Mouse (Mus musculus) kidney, postnatal 10 days (tissue): ENCODE measurements around the gene H3f3a.
"Not testable (repeated sequence)": the region's sequence is repeated elsewhere in the genome, so short reads cannot be mapped to it uniquely, and the experiment has no call there.

Experiments
- DNase-seq: peaks from one replicate; pipeline ENCODE4 v3.0.0; 2021; ENCODE audit warnings: mixed read lengths

Gene H3f3a

GRCm38 (mm10) chr1:180813885-180814740 is at the start of gene H3f3a:
TSS of gene H3f3a (minus strand) at chr1:180813943.
- DNase-seq: peak; percentile 93

DNA sequence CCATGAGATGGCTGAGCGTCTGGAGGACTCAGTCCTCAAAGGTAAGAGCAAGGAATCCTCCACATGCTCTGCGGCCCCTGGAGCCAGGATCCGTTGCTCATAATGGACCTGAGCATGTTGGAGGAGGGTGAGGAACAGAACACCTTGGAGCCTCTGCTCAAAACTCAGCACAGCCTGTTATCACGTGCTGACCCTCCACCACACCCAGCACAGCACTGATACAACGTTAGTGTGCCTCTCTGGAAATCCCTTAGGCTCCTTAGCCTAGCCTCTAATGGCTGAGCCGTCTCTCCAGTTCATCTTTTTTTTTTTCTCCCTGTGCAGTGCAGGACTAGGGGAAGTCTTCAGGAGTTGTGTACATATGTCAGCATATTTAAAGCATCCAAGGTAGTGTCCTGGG is 46.3 kb upstream of the H3f3a start:
- no peak for DNase-seq

- no peak for DNase-seq
Measured at GRCm38 (mm10) chr1:180858763-180859162, 45.0 kb upstream of the H3f3a start.

DNA sequence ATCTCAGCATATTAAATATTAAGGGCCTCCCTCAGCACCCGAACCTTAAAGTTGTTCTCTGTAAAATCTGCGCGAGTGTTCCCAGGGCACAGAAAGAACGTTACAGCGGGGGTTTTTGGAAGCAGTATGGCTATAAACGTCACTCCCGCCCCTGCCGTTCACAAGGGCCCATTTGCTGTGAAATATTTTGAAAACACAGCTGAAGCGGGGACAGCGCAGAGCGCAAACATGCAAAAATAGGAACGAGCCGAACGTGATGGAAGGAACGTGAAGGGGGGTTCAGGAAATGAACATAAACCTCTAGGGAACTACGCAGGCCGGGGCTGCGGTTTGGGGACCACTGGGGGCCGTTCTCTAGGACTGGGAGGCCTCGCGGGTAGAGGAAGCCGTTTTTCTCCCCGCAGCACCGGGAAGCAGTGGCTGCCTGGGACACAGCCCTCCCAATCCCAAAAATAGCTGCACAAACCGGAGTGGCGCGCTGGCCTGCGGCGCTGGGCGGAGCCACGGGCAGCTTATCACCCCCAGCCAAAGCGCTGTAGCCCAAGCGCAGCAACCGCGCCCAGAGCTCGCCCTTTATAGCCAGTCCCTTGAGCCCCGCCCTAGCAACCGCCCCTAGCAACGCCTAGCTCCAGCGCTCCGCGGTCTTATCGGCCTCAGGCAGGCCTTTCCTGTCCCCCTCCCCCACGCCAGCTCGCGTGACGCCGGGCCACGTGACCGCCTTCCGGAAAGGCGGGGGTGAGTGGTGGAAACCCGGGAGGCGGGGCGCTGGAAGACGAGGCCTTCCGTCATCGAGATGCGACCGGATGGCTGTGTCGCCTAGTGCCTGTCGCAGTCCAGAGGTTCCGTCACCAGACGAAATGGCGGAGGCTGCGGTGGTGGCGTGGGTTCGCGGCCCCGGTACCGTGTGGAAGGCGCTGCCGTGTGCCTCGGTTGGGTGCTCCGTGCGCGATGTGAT is 36.9 kb upstream of the H3f3a start, which contains the start of gene Sde2:
TSS of gene Sde2 (plus strand) at position 812 of the 955 bp plus-strand sequence.
- peak; percentile 100 for DNase-seq

DNA sequence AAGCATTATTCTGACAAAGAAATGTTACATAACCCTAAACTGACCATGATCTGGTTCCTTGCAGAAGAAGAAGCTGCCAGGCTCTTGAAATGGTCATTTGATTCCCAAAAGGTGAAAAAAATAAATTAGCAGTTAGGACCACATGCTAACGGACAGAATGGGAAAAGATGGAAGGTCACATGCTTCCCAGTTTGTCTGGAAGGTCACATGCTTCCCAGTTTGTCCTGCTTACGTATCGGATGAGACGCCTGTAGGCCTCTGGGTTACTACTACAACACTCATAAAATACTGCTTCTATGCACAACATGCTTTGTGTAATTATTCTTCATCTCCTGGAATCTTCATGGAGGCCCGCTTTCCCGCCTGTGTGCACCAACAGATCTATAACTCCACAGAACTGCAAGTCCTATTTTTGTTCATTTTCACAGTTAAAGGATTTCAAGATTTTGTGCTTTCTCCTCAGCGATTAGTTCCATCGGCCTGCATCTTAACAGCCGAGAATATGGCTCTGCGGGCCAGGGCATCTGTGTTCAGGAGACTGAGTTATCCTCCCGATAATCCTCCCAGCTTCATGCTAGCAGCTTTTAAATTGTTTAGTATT is 36.1 kb upstream of the H3f3a start:
- DNase-seq: peak; percentile 22

DNA sequence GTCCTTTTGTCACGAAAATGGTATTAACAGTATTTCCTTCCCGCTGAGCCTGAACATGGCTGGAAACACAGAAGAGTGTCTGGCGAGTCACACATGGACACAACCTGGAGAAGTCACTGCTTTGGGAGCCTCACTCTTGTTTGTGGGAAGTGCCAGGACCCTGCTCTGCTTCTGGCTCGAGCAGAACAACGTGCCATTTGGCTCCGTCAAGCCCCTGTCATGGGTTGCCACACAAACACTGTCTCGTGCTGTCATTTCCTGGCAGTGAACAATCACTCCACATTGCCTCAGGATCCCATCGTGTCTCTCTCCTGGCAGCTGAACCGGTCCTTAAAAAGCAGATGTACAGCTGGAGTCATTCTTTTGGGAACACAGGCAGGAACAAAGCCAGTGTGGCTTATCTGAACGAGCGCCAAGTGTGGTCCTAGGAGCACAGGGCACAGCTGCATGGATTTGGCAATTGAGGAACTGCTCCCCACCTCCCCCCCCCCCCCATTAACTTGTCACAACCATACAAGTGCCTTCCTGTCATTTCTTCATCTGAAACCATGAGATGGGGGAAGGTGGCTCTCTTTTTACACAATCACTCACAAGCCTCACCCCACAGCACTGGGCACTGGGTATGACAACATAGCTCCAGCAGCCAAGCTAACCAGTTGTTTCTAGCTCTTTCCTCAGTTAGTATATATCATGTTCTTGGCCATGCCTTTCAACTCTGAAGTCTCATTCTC is 34.9 kb upstream of the H3f3a start:
- DNase-seq: peak; percentile 61

DNA sequence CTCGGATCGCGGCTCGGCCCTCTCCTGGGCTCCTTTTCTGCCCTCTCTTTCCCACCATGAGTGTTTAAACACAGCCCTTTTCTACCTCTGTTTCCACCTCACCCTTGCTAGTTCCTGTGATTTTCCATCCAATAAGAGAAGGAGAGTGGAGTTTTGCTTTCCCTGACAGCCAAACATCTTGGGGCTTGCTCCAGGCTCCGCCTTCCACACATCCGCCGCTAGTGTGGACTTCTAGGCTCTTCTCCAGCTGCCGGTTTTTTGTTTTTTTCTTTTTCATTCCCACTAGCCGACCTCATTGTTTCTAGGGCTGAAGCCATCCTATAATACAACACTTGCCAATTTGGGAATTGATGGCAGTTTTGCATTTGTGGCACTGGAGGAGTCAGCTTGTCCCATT is 34.4 kb upstream of the H3f3a start:
- peak; percentile 81 for DNase-seq

DNA sequence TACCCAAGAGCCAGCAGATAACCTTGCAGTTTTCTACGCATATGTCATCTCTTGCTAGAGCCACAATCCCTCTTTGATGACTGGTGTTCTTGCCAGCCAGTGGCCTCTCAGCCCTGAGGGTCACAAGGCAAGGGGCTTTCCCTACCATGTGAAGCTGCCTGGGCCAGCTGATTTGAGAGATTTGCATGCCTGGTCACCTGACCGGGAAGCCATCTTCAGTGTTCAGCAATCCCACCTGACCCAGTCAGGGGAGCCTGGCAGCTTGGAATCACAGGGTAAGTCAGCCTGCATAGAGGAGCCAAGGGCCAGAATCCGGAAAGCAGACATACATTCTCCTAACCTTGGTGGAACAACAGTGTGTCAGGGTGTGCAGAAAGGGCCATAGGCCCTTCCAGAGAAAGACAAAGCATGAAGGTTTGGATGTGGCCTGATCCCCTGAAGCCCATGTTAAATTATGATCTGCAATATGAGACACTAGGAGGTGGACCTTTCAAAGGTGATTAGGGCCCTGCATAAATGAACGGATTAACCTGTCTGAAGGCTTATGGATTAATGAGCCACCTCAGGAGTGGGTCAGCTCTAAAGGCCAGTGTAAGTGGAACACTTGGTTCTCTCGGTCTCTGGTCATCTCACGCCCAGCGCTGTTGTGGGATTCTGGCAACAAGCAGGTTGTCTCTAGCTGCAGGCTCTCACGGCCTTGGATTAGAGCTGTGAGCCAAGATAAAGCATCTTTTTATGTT is 28.0 kb upstream of the H3f3a start:
- no peak for DNase-seq

GRCm38 (mm10) chr1:180839201-180839910 is 25.6 kb upstream of the H3f3a start:
- no peak for DNase-seq

DNA sequence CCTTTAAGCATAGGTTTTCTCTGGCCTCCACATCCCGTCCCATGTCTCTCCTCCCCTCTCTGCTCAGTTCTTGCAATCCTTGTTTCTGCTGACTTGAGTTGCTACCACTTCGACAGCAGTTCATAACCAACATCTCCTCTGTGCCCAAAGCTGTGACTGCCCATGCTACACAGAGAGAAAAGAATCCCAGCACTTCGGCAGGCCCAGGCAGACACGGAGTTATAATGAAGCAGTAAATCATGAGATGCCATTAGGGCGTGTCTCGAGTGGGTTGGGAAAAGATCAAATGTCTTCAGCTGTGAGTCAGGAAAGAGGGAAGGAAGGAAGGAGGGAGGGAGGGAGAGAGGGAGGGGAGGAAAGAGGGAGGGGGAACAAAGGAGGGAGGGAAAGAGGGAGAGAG is 24.3 kb upstream of the H3f3a start:
- DNase-seq: no peak

GRCm38 (mm10) chr1:180837186-180837585 is 23.4 kb upstream of the H3f3a start:
- DNase-seq: no peak

DNA sequence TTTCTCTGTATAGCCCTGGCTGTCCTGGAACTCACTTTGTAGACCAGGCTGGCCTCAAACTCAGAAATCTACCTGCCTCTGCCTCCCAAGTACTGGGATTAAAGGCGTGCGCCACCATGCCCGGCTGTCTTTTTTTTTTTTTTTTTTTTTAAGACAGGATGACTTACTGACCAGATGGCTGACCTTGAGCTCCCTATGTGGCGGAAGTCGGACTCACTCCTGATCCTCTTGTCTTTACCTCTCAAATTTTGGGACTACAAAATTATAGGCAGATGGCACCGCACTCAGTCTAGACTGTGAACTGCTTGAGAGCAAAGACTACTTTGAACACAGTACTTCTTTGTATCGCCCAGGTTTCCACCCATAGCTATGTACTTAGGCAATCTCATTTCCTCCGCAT is 22.7 kb upstream of the H3f3a start:
- not testable (repeated sequence) for DNase-seq

GRCm38 (mm10) chr1:180835273-180836015 is 21.7 kb upstream of the H3f3a start:
- no peak for DNase-seq

DNA sequence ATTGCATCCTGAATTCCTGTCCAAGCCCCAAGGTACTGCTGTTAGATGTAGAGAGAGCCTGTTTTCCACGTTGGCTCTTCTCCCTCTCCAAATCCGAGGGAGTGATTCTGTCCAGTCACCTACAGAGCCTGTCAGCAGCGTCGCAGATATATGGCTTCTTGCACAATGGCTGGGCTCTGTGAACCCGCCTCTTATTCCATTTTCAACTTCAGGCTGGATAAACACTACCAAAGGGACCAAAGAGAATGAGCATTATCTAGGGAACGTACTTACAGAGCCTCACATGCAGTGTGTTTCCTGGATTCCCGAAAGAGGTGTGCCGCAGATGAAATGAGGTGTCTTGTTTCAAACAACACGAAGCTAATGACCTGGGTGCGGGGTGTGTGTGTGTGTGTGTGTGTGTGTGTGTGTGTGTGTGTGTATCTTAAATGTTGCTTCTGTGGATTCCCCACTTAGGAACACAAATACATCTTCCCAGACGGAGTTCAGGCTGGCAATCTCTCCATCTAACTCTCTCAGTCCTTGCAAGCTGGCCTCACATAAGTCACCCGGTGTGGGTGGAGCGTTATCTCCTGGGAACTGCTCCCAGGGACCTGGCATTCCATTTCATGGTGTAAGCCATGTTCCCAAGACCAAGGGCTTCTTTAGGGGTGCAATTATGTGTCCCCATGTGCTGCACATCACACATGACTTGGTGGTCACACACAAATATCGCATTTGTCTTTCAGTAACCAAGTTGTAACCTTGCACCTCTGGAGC is 17.0 kb upstream of the H3f3a start:
- no peak for DNase-seq

- no peak for DNase-seq
Measured at GRCm38 (mm10) chr1:180830175-180830574, 16.4 kb upstream of the H3f3a start.

- DNase-seq: no peak
Measured at GRCm38 (mm10) chr1:180829775-180830174, 16.0 kb upstream of the H3f3a start.

- DNase-seq: no peak
Measured at GRCm38 (mm10) chr1:180826634-180827033, 12.9 kb upstream of the H3f3a start.

- DNase-seq: peak; percentile 49
Measured at GRCm38 (mm10) chr1:180824721-180825120, 11.0 kb upstream of the H3f3a start.

DNA sequence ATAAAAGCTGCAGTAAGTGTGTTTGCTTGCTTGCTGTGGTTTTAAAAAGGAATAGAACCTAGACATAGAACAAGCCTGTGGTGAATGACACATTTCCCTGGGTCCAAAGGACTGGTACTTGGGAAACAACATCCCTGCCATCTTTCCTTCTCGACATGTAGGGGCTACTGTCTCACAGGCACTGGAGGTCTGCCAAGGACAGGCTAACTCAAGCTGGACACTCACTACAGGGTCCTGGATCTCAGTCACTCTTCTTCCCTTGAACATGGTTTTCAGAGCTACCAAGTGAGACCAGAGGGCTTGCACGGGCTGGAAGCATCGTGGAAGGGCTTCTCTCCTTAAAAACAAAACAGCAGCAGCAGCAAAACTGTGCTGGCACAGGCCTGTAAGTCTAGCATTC is 10.0 kb upstream of the H3f3a start:
- DNase-seq: no peak
